Mouse (Mus musculus) stomach, embryonic 16.5 days (tissue): Measurements from ENCODE around the gene Wdr83. TPM values are rescaled to one million over a fixed set of nuclear protein-coding genes. Genes with fewer than 3 reads are reported as not detected.
A peak's percentile ranks its signal among the peaks of the same experiment; 100 is the strongest.

Experiments used
- ATAC-seq: fragments of 200-750 bp; cut with Nextera tagmentation; 2 replicates; pipeline ENCODE4 v1.8.0; 2017; ENCODE audit warnings: moderate number of reproducible peaks, moderate TSS enrichment; ENCODE audit not compliant: insufficient read depth, low FRiP score
- H3K27ac ChIP-seq: fragments of 300-500 bp; sonication (generic); 2 replicates; pipeline ENCODE4 v1.5.1; 2014; ENCODE audit warnings: low read length
- H3K27me3 ChIP-seq: fragments of 300-500 bp; sonication (generic); 2 replicates; pipeline ENCODE4 v1.6.1; 2014; ENCODE audit warnings: low read length, control low read depth, mixed read lengths; ENCODE audit not compliant: control insufficient read depth, insufficient read depth
- H3K36me3 ChIP-seq: fragments of 300-500 bp; sonication (generic); 2 replicates; pipeline ENCODE4 v1.6.1; 2014; ENCODE audit warnings: low read length; ENCODE audit not compliant: control insufficient read depth, insufficient read depth
- H3K4me1 ChIP-seq: fragments of 300-500 bp; sonication (generic); 2 replicates; pipeline ENCODE4 v1.6.1; 2014; ENCODE audit warnings: low read length, control low read depth, mixed read lengths; ENCODE audit not compliant: control insufficient read depth, insufficient read depth
- H3K4me2 ChIP-seq: fragments of 300-500 bp; sonication (generic); 2 replicates; pipeline ENCODE4 v1.6.1; 2014; ENCODE audit warnings: low read depth, low read length, mixed read lengths
- H3K4me3 ChIP-seq: fragments of 300-500 bp; sonication (generic); replicated peaks from 2 replicates; pipeline ENCODE4 v1.5.1; 2014; ENCODE audit warnings: mild to moderate bottlenecking, low read length
- H3K9ac ChIP-seq: fragments of 300-500 bp; sonication (generic); 2 replicates; pipeline ENCODE4 v1.6.1; 2014; ENCODE audit warnings: low read length
- H3K9me3 ChIP-seq: fragments of 300-500 bp; sonication (generic); replicated peaks from 2 replicates; pipeline ENCODE4 v1.6.1; 2016; ENCODE audit warnings: low read length, control low read depth; ENCODE audit not compliant: control insufficient read depth
- WGBS: fragments of 180-500 bp; shearing (Covaris S2); extraction: QIAGEN DNeasy Blood & Tissue Kit; methylation state at CpG from one replicate; pipeline ENCODE4 v1.1.7; 2014; 5-methylcytosine and 5-hydroxymethylcytosine counted together
- polyA plus RNA-seq: library from polyadenylated mRNA; unstranded; fragments of >200 nt; fragmentation: Nextera tagmentation; extraction: Ambion mirVana; gene quantifications from 2 replicates; pipeline ENCODE4 v1.2.1, GENCODE M21; 2015

Gene Wdr83
- polyA plus RNA-seq, 1 experiment from 2014 or later, result 36.8 TPM

- Histone ChIP-seq H3K36me3 (peaks cover 36% of the 10 kb centered on the region), H3K9me3 (no peaks in the 10 kb centered on the region), H3K9ac (no peak overlapping the region), H3K27ac (no peak overlapping the region), H3K4me3 (no peak overlapping the region), H3K4me1 (peaks cover 10% of the 10 kb centered on the region), H3K27me3 (no peaks in the 10 kb centered on the region), H3K4me2 (no peak overlapping the region)
- ATAC-seq, result no peak
- WGBS, result 80% methylated on average over 7 of the region's 7 CpGs
These were observed 23.7 kb downstream of the Wdr83 start for GRCm38 (mm10) chr8:85057367-85057766.

- H3K27me3 ChIP-seq, result no peaks in the 10 kb centered on the region
- no peak overlapping the region for H3K4me3 ChIP-seq
- H3K4me2 ChIP-seq, result no peak overlapping the region
- peaks cover 3% of the 10 kb centered on the region for H3K4me1 ChIP-seq
- H3K9ac ChIP-seq, result no peak overlapping the region
- H3K36me3 ChIP-seq, result peaks cover 30% of the 10 kb centered on the region
- no peaks in the 10 kb centered on the region for H3K9me3 ChIP-seq
- no peak for ATAC-seq
- 88% methylated on average over 6 of the region's 6 CpGs for WGBS
- H3K27ac ChIP-seq, result no peak overlapping the region
These were observed 37.5 kb downstream of the Wdr83 start for GRCm38 (mm10) chr8:85043619-85044018.

GRCm38 (mm10) chr8:85037681-85038531 is 43.2 kb downstream of the Wdr83 start:
- WGBS, result under 1% methylated on average over 57 of the region's 57 CpGs
- H3K9ac ChIP-seq, result peak overlapping the region; percentile 93

GRCm38 (mm10) chr8:85037366-85037680 is 43.8 kb downstream of the Wdr83 start:
- WGBS, result 0% methylated on average over 14 of the region's 14 CpGs
- Histone ChIP-seq H3K4me3 (peak overlapping the region; percentile 82), H3K27ac (peak overlapping the region; percentile 100), H3K9ac (peak overlapping the region; percentile 93), H3K36me3 (peaks cover 10% of the 10 kb centered on the region; the same call in 1 of the 2 replicates), H3K27me3 (no peaks in the 10 kb centered on the region), H3K4me2 (peak overlapping the region; percentile 68), H3K9me3 (no peaks in the 10 kb centered on the region), H3K4me1 (peaks cover 18% of the 10 kb centered on the region)
- ATAC-seq, result peak; percentile 52

More at GRCm38 (mm10) chr8:85037681-85038531, 43.2 kb downstream of the Wdr83 start:
- Histone ChIP-seq H3K4me3 (peak overlapping the region; percentile 82), H3K9me3 (no peaks in the 10 kb centered on the region), H3K4me1 (peaks cover 18% of the 10 kb centered on the region), H3K27ac (peak overlapping the region; percentile 100), H3K4me2 (peak overlapping the region; percentile 68), H3K36me3 (peaks cover 10% of the 10 kb centered on the region; the same call in 1 of the 2 replicates), H3K27me3 (no peaks in the 10 kb centered on the region)
- ATAC-seq, result peak; percentile 21

GRCm38 (mm10) chr8:85036718-85037365 is 44.3 kb downstream of the Wdr83 start, which contains the start of gene Tnpo2:
Gene Tnpo2, plus strand, starts transcription at chr8:85036915.
- H3K9ac ChIP-seq, result peak within 1 kb of the TSS; percentile 93
- peak within 1 kb of the TSS; percentile 82 for H3K4me3 ChIP-seq
- peaks cover 10% of the 10 kb centered on the region; the same call in 1 of the 2 replicates for H3K36me3 ChIP-seq
- H3K4me1 ChIP-seq, result peaks cover 18% of the 10 kb centered on the region
- ATAC-seq, result peak; percentile 90
- peak within 1 kb of the TSS; percentile 100 for H3K27ac ChIP-seq
- peak within 1 kb of the TSS; percentile 79 for H3K4me2 ChIP-seq
- no peaks in the 10 kb centered on the region for H3K9me3 ChIP-seq
- WGBS, result under 1% methylated on average over 59 of the region's 59 CpGs
- H3K27me3 ChIP-seq, result no peaks in the 10 kb centered on the region

- no peaks in the 10 kb centered on the region for H3K9me3 ChIP-seq
- peak overlapping the region; percentile 97 for H3K27ac ChIP-seq
- peak overlapping the region; percentile 83 for H3K9ac ChIP-seq
- no peaks in the 10 kb centered on the region for H3K27me3 ChIP-seq
- peaks cover 10% of the 10 kb centered on the region; the same call in 1 of the 2 replicates for H3K36me3 ChIP-seq
- peak; percentile 11; the same call in 1 of the 2 replicates for ATAC-seq
- H3K4me2 ChIP-seq, result peak overlapping the region; percentile 79
- H3K4me3 ChIP-seq, result peak overlapping the region; percentile 82
- WGBS, result under 1% methylated on average over 9 of the region's 9 CpGs
- H3K4me1 ChIP-seq, result peaks cover 18% of the 10 kb centered on the region
These were observed 44.8 kb downstream of the Wdr83 start for GRCm38 (mm10) chr8:85036381-85036717.

- peak overlapping the region; percentile 97 for H3K27ac ChIP-seq
- 0 out of 2 replicates have a peak, but pooled peaks cover 5% of the 10 kb centered on the region for H3K36me3 ChIP-seq
- peaks cover 18% of the 10 kb centered on the region for H3K4me1 ChIP-seq
- peak overlapping the region; percentile 79 for H3K4me2 ChIP-seq
- ATAC-seq, result no peak
- H3K9ac ChIP-seq, result peak overlapping the region; percentile 83
- H3K4me3 ChIP-seq, result peak overlapping the region; percentile 82
- under 1% methylated on average over 15 of the region's 15 CpGs for WGBS
- H3K27me3 ChIP-seq, result no peaks in the 10 kb centered on the region
- H3K9me3 ChIP-seq, result no peaks in the 10 kb centered on the region
These were observed 45.3 kb downstream of the Wdr83 start for GRCm38 (mm10) chr8:85035728-85036310.

- H3K4me3 ChIP-seq, result peak overlapping the region; percentile 82
- H3K36me3 ChIP-seq, result 0 out of 2 replicates have a peak, but pooled peaks cover under 1% of the 10 kb centered on the region
- peak overlapping the region; percentile 79 for H3K4me2 ChIP-seq
- H3K27ac ChIP-seq, result peak overlapping the region; percentile 97
- no peaks in the 10 kb centered on the region for H3K27me3 ChIP-seq
- H3K9ac ChIP-seq, result peak overlapping the region; percentile 83
- no peak for ATAC-seq
- H3K9me3 ChIP-seq, result no peaks in the 10 kb centered on the region
- 5% methylated on average over 12 of the region's 12 CpGs for WGBS
- peaks cover 18% of the 10 kb centered on the region for H3K4me1 ChIP-seq
These were observed 45.9 kb downstream of the Wdr83 start for GRCm38 (mm10) chr8:85035165-85035727.
